Comparison of ENCODE assay signal across 12 mouse cellular contexts in genomic region chr13:34146916-34147315, GRCm38 (mm10). TPM values are rescaled to one million over a fixed set of nuclear protein-coding genes. Genes with fewer than 3 reads are reported as not detected.
DNase-seq lines count a peak whose midpoint lies in the region; ATAC-seq and TF ChIP-seq lines count a peak whose summit lies in the region.
"Had no signal": no experiment of that assay in that cellular context is flagged by ENCODE, and none has a peak within 500 bp of the region (broad histone marks: within the 10 kb centered on the region; RNA-seq: fewer than 3 reads in every experiment).

No protein-coding gene starts in this region.

- H3K27me3 ChIP-seq in hindbrain, embryonic 10.5 days (ENCODE audit: insufficient read depth, poor library complexity, severe bottlenecking), result no peaks in the 10 kb centered on the region
- no peaks in the 10 kb centered on the region for H3K27me3 ChIP-seq in hindbrain, embryonic 11.5 days (ENCODE audit: control insufficient read depth, insufficient read depth, low read length)
- no peaks in the 10 kb centered on the region for H3K27me3 ChIP-seq in midbrain, postnatal 0 days (ENCODE audit: insufficient read depth, low read length)

- H3K9ac ChIP-seq in hindbrain, embryonic 11.5 days (ENCODE audit: low read depth, low read length), result no peak overlapping the region
- H3K9ac ChIP-seq in midbrain, postnatal 0 days (replicated peaks; ENCODE audit: low read length, poor library complexity, severe bottlenecking), result no peak overlapping the region
- H3K9ac ChIP-seq: liver, embryonic 15.5 days had no signal

- peak; percentile 25 for TF ChIP-seq CTCF in cortical plate, adult 2 months (IDR thresholded peaks at IDR 0.05; ENCODE audit: extremely low read depth, insufficient read depth, low read length)
- TF ChIP-seq CTCF in midbrain, postnatal 0 days (IDR thresholded peaks at IDR 0.05), result peak; percentile 50

- H3K4me1 ChIP-seq in hindbrain, embryonic 10.5 days (replicated peaks), result peaks cover 53% of the 10 kb centered on the region
- H3K4me1 ChIP-seq in hindbrain, embryonic 11.5 days (replicated peaks; ENCODE audit: control insufficient read depth, insufficient read depth, low read length), result peaks cover 19% of the 10 kb centered on the region
- peaks cover 7% of the 10 kb centered on the region for H3K4me1 ChIP-seq in cortical plate, adult 2 months (ENCODE audit: control insufficient read depth, insufficient read depth, low read length)
- H3K4me1 ChIP-seq in midbrain, postnatal 0 days (ENCODE audit: insufficient read depth, low read length), result peaks cover 10% of the 10 kb centered on the region

- H3K36me3 ChIP-seq in hindbrain, embryonic 10.5 days, result no peaks in the 10 kb centered on the region
- H3K36me3 ChIP-seq in hindbrain, embryonic 11.5 days (ENCODE audit: control insufficient read depth, insufficient read depth, low read length), result no peaks in the 10 kb centered on the region
- H3K36me3 ChIP-seq in midbrain, postnatal 0 days (ENCODE audit: insufficient read depth, low read length), result no peaks in the 10 kb centered on the region
- H3K36me3 ChIP-seq: liver, embryonic 15.5 days had no signal

- H3K4me2 ChIP-seq in hindbrain, embryonic 11.5 days (replicated peaks; ENCODE audit: low read depth, low read length), result no peak overlapping the region
- H3K4me2 ChIP-seq in midbrain, postnatal 0 days (ENCODE audit: low read depth, low read length, poor library complexity, severe bottlenecking), result no peak overlapping the region
- H3K4me2 ChIP-seq: liver, embryonic 15.5 days had no signal

- no peak for DNase-seq in hindbrain, embryonic 10.5 days (ENCODE audit: low spot score)
- DNase-seq in hindbrain, embryonic 11.5 days (ENCODE audit: low spot score), result no peak
- peak; percentile 7 for DNase-seq in retina, postnatal 1 day
- DNase-seq in retina, embryonic 14.5 days (ENCODE audit: low spot score), result no peak
- DNase-seq in midbrain, postnatal 0 days (ENCODE audit: low spot score), result no peak
- DNase-seq in MN1 (ENCODE audit: low spot score), result no peak
- DNase-seq: kidney, postnatal 25 days had no signal

- WGBS in hindbrain, embryonic 10.5 days, result 58% methylated on average over 3 of the region's 3 CpGs
- WGBS in hindbrain, embryonic 11.5 days, result 65% methylated on average over 3 of the region's 3 CpGs
- WGBS in midbrain, postnatal 0 days, result 50% methylated on average over 3 of the region's 3 CpGs

- H3K27ac ChIP-seq in hindbrain, embryonic 10.5 days, result peak overlapping the region; percentile 92
- H3K27ac ChIP-seq in hindbrain, embryonic 11.5 days (ENCODE audit: low read depth, low read length), result no peak overlapping the region
- no peak overlapping the region for H3K27ac ChIP-seq in cortical plate, adult 2 months (ENCODE audit: insufficient read depth, low read length)
- peak overlapping the region; percentile 95 for H3K27ac ChIP-seq in midbrain, postnatal 0 days (ENCODE audit: low read depth, low read length)
- H3K27ac ChIP-seq: liver, embryonic 15.5 days had no signal

- H3K4me3 ChIP-seq in hindbrain, embryonic 10.5 days, result no peak overlapping the region
- H3K4me3 ChIP-seq in hindbrain, embryonic 11.5 days (ENCODE audit: low read depth, low read length), result no peak overlapping the region
- no peak overlapping the region for H3K4me3 ChIP-seq in cortical plate, adult 2 months (ENCODE audit: insufficient read depth, low read length)
- H3K4me3 ChIP-seq in midbrain, postnatal 0 days (ENCODE audit: low read depth, low read length), result no peak overlapping the region
- H3K4me3 ChIP-seq: liver, embryonic 15.5 days had no signal

- no peaks in the 10 kb centered on the region for H3K9me3 ChIP-seq in hindbrain, embryonic 10.5 days
- no peaks in the 10 kb centered on the region for H3K9me3 ChIP-seq in hindbrain, embryonic 11.5 days (ENCODE audit: control insufficient read depth, low read length)
- H3K9me3 ChIP-seq in midbrain, postnatal 0 days (ENCODE audit: low read length), result no peaks in the 10 kb centered on the region
- H3K9me3 ChIP-seq: liver, embryonic 15.5 days had no signal

- no peak for ATAC-seq in hindbrain, embryonic 11.5 days (ENCODE audit: low FRiP score)
- no peak for ATAC-seq in midbrain, postnatal 0 days (ENCODE audit: low FRiP score)
- no peak for ATAC-seq in monocyte, adult 5-6 weeks (replicated peaks; ENCODE audit: insufficient number of reproducible peaks, low FRiP score, low TSS enrichment, poor library complexity, severe bottlenecking)

- TF ChIP-seq POLR2A in cortical plate, adult 2 months (IDR thresholded peaks at IDR 0.05; ENCODE audit: extremely low read depth, insufficient read depth, low read length), result no peak

RNA-seq across cellular contexts. Expression of gene Psmg4, which starts 15.8 kb away (rescaled TPM):
- 115 and 116 TPM in 2 replicates for polyA plus RNA-seq in hindbrain, embryonic 10.5 days (2016; fragmentation: Nextera tagmentation; extraction: Ambion mirVana)
- polyA plus RNA-seq in hindbrain, embryonic 11.5 days (2014; fragmentation: Nextera tagmentation; extraction: Ambion mirVana), result 92.0 and 95.8 TPM in 2 replicates
- polyA plus RNA-seq in cortical plate, adult 2 months (2012; rRNA removed), result 37.3 and 42.2 TPM in 2 replicates
- 36.5 and 99.5 TPM in 2 replicates for total RNA-seq in midbrain, postnatal 0 days (2014; rRNA removed)
- polyA plus RNA-seq in midbrain, postnatal 0 days (2015; fragmentation: Nextera tagmentation; extraction: Ambion mirVana), result 82.0 and 87.7 TPM in 2 replicates
- total RNA-seq in monocyte, adult 5-6 weeks (2017), result 59.4 to 101 TPM (median 76.2 TPM) in 3 replicates

RNA-seq across cellular contexts. Expression of gene Tubb2b, which starts 16.6 kb away (rescaled TPM):
- polyA plus RNA-seq in hindbrain, embryonic 10.5 days (2016; fragmentation: Nextera tagmentation; extraction: Ambion mirVana), result 187 and 370 TPM in 2 replicates
- 318 and 341 TPM in 2 replicates for polyA plus RNA-seq in hindbrain, embryonic 11.5 days (2014; fragmentation: Nextera tagmentation; extraction: Ambion mirVana)
- polyA plus RNA-seq in cortical plate, adult 2 months (2012; rRNA removed), result 264 and 334 TPM in 2 replicates
- total RNA-seq in midbrain, postnatal 0 days (2014; rRNA removed), result 4,904 and 4,995 TPM in 2 replicates
- 937 and 994 TPM in 2 replicates for polyA plus RNA-seq in midbrain, postnatal 0 days (2015; fragmentation: Nextera tagmentation; extraction: Ambion mirVana)
- 5.1 to 7.5 TPM (median 5.7 TPM) in 3 replicates for total RNA-seq in monocyte, adult 5-6 weeks (2017)
- total RNA-seq: hematopoietic stem cell, adult 5-6 weeks; megakaryocyte-erythroid progenitor cell, adult 5-6 weeks had no signal

Comparison
In these comparisons a context has a peak if more than half of its experiments do, and no peak if none do; other contexts are left out.
1. H3K27ac ChIP-seq: peak in hindbrain, embryonic 10.5 days (single experiment) and midbrain, postnatal 0 days (single experiment); none in hindbrain, embryonic 11.5 days (single experiment) and cortical plate, adult 2 months (single experiment).